Mouse (Mus musculus) megakaryocyte, embryonic 14.5 days (primary cell): ENCODE data around the gene Adipor2.

Experiments
- FLI1 ChIP-seq: IDR thresholded peaks from 2 replicates; pipeline ENCODE4 v1.6.1; 2012; ENCODE audit warnings: low read length, inconsistent platforms, mixed read lengths
- GATA1 ChIP-seq: IDR thresholded peaks from 3 replicates; pipeline ENCODE4 v1.6.1; 2012; ENCODE audit warnings: mixed read lengths, low read length, inconsistent platforms, borderline replicate concordance

DNA sequence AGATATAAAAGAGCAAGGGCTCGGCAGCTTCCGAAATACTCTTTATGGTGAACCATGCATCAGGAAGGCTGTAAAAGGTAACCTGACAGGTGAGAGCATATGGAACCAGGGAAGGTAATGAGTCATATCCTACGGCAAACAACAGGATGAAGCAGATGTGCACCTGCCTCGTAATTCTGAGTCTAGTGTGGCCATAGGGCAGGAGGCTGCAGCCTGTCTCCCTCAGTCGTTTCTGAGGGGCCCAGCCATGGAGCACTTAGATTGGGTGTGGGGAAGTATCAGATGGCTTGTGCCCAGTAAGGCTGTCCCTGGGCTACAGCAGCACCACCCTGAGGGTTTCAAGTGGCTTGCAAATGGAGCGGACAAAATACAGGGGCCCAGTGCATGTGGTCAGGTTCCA, 65.0 kb downstream of the Adipor2 start:
- no peak for TF ChIP-seq GATA1
- TF ChIP-seq FLI1: no peak
